Mouse (Mus musculus): ENCODE measurements around the gene Ilvbl.
"Not testable (repeated sequence)": the region's sequence is repeated elsewhere in the genome, so short reads cannot be mapped to it uniquely, and the experiment has no call there.

The Ilvbl gene

GRCm38 (mm10) chr10:78574250-78575104 is at the start of gene Ilvbl:
Ilvbl (plus strand) TSS chr10:78574346.
- in situ Hi-C loops (cut with MboI; ENCODE audit: low sequenced_read_pairs) = no loop called here

DNA sequence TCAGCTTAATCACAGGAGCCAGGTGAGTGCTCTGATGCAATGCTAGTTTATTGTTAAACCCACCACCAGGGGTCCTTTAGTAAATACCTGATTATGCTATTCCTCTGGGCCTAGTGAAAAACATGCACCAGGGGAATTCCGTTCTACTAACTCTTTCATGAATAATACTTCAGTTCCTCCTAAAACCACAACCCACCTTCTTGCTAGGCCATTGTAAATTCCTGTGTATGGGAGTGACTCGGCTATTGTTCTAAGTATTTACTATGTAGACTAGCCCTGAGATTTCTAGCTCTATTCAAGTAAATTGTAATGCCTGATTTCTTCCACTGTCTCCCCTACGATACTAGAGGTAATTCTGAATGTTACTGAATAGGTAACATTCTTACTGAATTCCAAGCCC is 49.1 kb upstream of the Ilvbl start:
- in situ Hi-C loops (cut with MboI; ENCODE audit: low sequenced_read_pairs) = not testable (repeated sequence)

DNA sequence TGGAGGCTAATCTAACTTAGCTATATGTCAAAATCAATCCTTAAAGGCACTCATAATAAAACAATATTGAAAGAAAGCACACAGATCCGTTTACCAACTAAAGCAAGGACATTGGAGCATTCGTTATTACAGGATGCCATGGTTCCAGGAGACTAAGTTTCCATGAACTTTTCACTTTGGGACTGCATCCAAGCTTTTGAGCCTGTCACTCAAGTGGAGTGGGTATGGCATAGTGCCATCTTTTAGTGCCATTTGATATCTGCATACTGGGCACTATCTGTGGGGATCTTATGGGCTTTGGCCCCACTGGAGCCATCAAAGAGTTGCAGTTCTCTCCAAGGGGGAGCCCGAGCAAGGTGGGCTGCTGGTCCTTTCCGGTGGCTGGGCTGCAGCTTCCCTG is 48.6 kb upstream of the Ilvbl start:
- in situ Hi-C loops (cut with MboI; ENCODE audit: low sequenced_read_pairs) = no loop called here

DNA sequence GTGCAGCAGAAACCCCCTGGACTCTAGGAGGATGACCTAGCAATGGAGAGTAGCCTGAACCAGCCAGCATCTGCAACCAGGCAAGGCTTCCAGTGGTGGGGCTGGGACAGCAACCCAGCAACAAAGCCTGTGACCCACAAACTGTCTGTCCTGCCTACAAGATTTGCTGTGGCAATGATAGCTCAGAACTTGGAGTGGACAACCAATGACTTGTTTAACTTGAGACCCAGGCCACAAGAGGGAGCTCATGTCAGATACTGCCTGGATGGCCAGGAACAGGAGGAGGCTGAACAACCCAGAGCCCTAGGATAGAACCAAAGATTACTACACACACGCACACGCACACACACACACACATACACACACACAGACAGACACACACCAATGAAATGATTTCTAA is 33.2 kb upstream of the Ilvbl start:
- in situ Hi-C loops (cut with MboI; ENCODE audit: low sequenced_read_pairs) = no loop called here

GRCm38 (mm10) chr10:78565070-78565469 is 9.1 kb upstream of the Ilvbl start:
- in situ Hi-C loops (cut with MboI; ENCODE audit: low sequenced_read_pairs) = no loop called here

DNA sequence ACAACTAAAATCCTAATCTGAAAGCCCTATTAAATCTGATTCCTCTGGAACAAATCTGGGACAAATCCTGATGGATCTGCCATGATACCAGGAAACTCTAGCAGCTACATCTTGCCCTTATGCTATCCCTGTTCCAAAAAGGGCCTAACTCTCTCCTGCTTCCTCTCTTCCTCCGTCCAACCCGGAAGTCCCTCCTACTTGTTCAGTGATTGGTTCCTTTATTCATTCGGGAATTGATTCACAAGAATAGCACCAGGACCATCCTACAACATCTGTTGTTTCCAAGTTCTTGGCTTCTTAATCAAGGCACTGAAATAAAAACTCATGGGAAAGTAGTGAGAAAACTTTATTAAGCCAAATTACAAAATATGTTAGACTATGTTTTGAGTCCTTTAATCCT is 5.0 kb upstream of the Ilvbl start:
- in situ Hi-C loops (cut with MboI; ENCODE audit: low sequenced_read_pairs) = no loop called here

- in situ Hi-C loops (cut with MboI; ENCODE audit: low sequenced_read_pairs) = no loop called here
Observed at GRCm38 (mm10) chr10:78569686-78570085, 4.5 kb upstream of the Ilvbl start.

- in situ Hi-C loops (cut with MboI; ENCODE audit: low sequenced_read_pairs) = no loop called here
Observed at GRCm38 (mm10) chr10:78570416-78570815, 3.7 kb upstream of the Ilvbl start.

GRCm38 (mm10) chr10:78570897-78571296 is 3.2 kb upstream of the Ilvbl start:
- in situ Hi-C loops (cut with MboI; ENCODE audit: low sequenced_read_pairs) = no loop called here

DNA sequence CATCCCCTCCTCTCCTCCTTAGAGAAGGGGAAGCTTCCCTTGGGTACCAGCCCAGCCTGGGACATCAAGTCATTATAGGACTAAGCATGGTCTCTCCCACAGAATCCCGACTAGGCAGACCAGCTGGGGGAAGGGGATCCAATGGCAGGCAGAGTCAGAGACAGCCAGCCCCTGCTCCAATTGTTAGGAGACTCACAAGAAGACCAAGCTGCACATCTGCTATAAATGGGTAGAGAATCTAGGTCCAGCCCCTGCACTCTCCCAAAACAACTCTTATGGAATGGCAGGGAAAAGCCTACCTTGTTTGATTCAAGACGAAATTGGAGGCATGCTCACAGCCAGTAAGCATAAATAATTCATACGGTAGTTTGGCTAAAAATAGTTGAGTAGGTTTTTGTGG is 920 bp upstream of the Ilvbl start:
- in situ Hi-C loops (cut with MboI; ENCODE audit: low sequenced_read_pairs) = no loop called here

- in situ Hi-C loops (cut with MboI; ENCODE audit: low sequenced_read_pairs) = no loop called here
Observed at GRCm38 (mm10) chr10:78575105-78575632, 1.0 kb downstream of the Ilvbl start.

DNA sequence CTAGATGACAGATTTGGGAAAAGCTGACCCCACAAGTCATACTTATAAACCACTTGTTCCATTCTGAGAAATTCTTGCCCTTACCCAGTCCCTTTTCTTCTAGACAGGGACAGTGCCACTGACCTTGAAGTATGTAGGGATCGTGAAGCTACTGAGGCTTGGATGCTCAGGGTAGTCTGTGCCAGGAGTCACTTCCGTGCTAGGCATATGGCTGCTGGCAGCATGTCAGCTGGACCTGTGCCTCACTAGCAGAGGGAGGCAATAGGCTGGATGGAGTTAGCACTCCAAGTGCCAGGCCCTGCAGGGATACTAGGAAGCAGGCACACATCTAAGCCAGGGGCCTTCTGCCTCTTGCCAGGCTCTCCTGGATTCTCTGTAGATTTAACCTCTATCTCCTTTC is 1.5 kb downstream of the Ilvbl start:
- in situ Hi-C loops (cut with MboI; ENCODE audit: low sequenced_read_pairs) = no loop called here

GRCm38 (mm10) chr10:78576435-78577184 is 2.5 kb downstream of the Ilvbl start:
- in situ Hi-C loops (cut with MboI; ENCODE audit: low sequenced_read_pairs) = no loop called here

GRCm38 (mm10) chr10:78578204-78578603 is 4.1 kb downstream of the Ilvbl start:
- in situ Hi-C loops (cut with MboI; ENCODE audit: low sequenced_read_pairs) = no loop called here

DNA sequence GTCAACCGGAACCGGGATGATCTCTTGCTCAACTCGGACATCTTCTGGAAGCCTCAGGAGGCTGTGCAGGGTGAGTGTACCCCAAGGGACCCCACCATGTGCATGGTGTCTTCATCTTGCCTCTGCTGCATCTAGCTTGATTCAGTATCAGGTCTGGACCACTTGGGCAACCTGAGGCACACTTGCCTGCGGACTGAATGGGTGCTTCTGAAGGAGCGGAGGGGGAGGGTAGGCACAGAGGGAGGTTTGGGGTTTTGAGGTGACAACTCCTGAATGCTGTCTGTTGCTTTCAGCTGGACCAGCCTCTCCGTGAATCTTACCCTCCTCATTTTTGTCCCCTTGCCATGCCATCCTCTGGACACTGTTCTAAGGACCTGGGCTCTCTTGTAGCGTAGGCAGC is 7.0 kb downstream of the Ilvbl start:
- in situ Hi-C loops (cut with MboI; ENCODE audit: low sequenced_read_pairs) = no loop called here

- in situ Hi-C loops (cut with MboI; ENCODE audit: low sequenced_read_pairs) = no loop called here
Observed at GRCm38 (mm10) chr10:78583347-78583746, 9.2 kb downstream of the Ilvbl start.

DNA sequence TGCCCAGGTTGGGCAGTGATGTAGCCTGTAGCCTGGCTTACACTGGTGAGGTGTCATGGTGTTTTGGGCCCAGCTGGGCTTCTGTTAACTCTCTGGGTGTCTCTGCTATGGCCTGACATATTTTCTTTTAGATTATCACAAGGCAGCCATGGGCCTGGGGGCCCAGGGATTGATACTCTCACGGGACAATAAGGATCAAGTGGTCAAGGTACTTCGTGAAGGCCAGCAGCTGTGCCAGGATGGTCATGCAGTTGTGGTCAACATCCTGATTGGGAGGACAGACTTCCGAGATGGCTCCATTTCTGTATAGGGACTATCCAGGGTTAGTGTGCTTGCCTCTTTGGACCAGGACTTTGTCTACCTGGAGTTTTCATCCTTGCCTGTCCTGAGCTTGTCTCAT is 9.8 kb downstream of the Ilvbl start:
- in situ Hi-C loops (cut with MboI; ENCODE audit: low sequenced_read_pairs) = no loop called here

DNA sequence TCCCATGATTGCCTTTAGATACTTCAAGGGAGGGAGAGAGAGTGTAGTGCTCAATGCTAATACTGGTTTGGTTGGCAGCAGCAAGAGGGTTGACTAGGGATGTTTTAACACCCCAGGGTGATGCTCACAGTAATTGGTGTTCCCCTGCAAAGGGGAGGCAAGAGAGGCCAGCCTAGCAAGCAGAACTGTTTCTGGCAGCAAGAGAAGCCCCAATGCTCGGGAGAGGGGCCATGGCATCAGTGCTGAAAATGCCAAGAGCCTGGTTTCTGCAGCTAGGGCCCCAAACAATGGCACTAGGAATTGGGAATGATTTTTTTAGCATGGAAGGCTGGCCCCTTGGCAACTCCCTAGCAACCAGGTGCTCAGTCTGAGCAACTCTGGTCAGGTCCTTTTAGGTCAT is 10.8 kb downstream of the Ilvbl start:
- in situ Hi-C loops (cut with MboI; ENCODE audit: low sequenced_read_pairs) = no loop called here

- in situ Hi-C loops (cut with MboI; ENCODE audit: low sequenced_read_pairs) = no loop called here
Observed at GRCm38 (mm10) chr10:78585606-78586005, 11.5 kb downstream of the Ilvbl start.

DNA sequence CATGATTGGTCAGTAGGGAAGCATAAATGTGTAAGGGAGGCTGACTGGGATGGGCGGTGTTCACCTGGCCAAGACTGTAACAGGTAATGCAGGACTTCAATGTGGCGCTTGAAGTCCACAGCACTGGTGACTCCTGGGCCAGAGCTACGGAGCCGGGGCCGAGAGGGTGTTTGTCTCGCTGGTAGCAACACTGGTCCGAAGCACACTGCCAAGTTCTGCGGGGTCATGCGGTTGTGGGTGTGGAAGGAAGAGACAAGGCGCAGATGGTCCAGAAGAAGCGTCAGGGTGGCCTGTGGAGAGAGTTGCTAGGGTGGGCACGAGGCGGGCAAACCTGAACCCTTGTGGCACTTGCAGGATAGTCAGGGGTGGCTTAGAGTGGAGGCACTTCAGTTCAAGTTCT is 11.9 kb downstream of the Ilvbl start:
- in situ Hi-C loops (cut with MboI; ENCODE audit: low sequenced_read_pairs) = no loop called here

DNA sequence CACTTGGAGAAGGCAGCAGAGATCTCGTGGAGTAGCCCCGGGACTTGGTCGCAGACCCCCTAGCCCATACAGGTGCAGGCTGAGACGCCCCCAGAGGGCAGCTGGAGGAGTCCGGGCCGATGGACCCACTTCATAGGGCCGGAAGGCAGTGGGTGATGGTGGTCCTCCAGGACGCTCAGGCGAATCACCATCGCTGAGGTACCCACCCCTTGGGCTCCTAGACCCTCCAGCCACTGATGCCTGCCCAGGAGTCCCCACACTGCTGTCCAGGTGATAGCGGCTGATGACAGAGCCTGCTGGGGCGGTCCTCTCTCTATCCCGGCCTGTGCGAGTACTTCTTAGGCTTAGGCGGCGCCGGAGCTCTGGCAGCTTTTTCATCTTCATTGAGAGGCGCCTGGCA is 15.1 kb downstream of the Ilvbl start:
- in situ Hi-C loops (cut with MboI; ENCODE audit: low sequenced_read_pairs) = no loop called here

DNA sequence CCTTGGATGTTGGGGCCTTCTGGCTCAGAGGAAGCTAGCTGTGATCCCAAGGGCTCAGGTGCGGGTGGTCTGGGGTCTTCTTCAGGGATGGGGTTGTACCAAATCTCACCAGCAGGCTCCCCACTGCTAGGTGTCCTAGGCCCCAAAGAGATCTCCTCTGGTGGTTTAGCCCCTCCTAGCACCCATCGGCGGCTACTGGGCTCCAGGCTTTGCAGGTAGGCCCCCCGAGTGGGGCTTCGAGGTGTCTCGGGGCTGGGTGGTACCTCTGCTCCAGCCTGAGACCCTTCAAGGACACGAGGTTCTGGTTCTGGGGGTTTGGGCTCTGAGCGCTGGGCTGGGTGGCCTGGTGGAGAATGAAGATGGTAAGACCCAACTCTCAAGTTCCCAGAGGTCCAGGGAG is 15.8 kb downstream of the Ilvbl start:
- in situ Hi-C loops (cut with MboI; ENCODE audit: low sequenced_read_pairs) = no loop called here

All from CH12F3 (cell line).